Mouse (Mus musculus) adrenal gland, postnatal 36 days (tissue): ENCODE results near the gene Slc22a8. TPM values are rescaled to one million over a fixed set of nuclear protein-coding genes. Genes with fewer than 3 reads are reported as not detected.
A peak's percentile ranks its signal among the peaks of the same experiment; 100 is the strongest.

Experiments used
- DNase-seq, 2 experiments: peaks; one replicate each; pipeline ENCODE4 v3.0.0; 2021; ENCODE audit warnings: mixed read lengths in 1 of 2
- long read RNA-seq, 2 experiments: library from polyadenylated mRNA; stranded (forward); transcript quantifications; one replicate each; pipeline ENCODE4 v2.0.0; 2021; ENCODE audit warnings: borderline sequencing depth in 2 of 2
- total RNA-seq, 2 experiments: library from RNA; stranded (reverse); gene quantifications; 2 replicates each; pipeline ENCODE4 v1.2.3; 2021

The Slc22a8 gene
- under 1 TPM in 1 of 2 experiments, not detected in 1; 0.36 TPM for total RNA-seq
- long read RNA-seq, experiment 1, result 0 reads
- long read RNA-seq, experiment 2, result 0 reads

DNA sequence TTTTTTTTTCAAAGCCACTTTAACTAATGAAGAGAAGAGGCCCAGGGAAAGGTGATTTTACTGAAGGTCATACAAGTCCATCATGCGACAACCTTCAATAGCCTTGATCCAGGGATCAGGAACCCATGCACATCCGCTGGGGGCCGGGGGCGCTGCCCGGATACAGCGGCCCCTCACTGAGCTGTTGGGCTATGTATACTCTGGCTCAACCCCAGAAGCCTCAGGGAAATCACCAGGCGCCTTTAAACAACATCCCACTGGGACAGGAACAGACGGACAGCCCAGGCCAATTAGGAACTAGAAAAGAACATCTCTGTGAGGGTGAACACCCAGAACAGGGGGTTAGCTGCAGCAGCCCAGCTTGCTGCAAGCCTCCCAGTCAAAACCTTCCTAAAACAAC lies at the start of gene Slc22a8:
Slc22a8 (plus strand) TSS at position 301 of the 400 bp plus-strand sequence.
- no peak for DNase-seq

DNA sequence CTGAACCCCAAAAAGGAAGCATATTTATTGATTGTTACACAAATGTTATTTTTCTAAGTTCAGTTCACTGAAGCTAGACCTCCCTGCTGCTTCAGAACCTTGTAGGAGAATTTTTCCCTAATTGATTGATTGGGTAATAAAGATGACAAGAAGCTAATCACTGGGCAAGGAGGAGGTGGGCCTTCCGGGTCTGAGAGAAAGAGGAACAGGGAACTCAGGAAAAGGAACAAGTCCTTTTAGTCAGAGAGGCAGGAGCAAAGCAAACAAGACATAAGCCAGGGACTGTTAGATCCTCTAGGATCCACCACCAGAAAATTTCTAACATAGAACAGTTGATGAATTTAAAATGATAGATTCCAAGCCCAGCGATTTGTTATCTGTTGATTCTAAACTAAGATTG lies 32.2 kb upstream of the Slc22a8 start:
- no peak for DNase-seq

DNA sequence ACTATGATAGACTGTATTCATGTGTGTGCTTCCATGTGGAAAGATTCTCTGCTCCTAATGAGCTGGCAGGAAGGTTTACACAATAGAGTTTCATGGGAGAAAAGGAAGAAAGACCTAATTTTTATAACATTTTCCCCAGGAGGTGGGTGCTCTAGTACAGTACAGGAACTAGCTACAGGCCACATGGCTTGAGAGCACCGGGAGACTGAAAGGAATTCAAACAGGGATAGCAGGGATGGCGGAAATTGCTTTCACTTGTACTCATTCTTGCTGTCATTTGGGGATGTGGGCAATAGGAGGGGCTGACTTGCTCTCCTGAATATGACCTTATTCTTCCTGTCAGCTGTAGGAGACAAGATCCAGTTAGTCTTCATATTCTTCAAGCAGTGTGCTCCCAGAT lies 27.0 kb upstream of the Slc22a8 start:
- no peak for DNase-seq

DNA sequence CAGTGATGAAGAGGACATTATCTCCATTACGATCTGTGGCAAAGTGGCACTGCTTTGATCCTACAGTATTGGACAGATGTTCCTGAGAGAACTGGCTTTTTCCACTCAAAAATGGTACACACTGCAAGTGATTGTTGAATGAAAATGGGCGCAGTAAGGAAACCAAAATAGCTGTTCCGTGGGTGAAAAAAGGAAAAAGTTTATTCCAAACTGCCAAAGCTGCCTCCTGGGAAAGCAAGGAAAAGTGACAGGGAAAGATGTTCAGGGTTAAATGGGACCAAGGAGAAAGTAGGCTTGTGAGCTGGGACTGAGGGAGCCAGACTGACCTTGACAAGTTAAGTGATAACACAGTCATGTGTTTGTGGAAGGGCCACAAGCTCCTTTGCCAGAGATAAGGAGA lies 26.6 kb upstream of the Slc22a8 start:
- no peak for DNase-seq

DNA sequence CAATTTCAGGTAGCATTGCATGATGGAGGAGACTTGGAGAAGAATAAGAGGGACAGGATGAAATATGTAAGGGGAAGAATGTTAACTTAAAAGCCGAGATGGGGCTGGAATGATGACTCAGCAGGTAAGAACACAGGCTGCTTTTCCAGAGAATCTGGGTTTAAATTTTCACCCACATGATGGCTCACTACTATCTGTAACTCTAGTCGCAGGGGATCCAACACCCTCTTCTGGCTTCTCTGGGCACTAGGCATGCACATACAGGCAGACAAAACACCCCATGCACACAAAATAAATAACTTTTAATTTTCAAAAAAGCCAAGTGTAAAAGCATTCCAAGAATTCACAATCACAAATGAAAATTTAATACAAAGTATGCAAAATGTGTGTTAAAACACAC lies 25.8 kb upstream of the Slc22a8 start:
- no peak for DNase-seq

DNA sequence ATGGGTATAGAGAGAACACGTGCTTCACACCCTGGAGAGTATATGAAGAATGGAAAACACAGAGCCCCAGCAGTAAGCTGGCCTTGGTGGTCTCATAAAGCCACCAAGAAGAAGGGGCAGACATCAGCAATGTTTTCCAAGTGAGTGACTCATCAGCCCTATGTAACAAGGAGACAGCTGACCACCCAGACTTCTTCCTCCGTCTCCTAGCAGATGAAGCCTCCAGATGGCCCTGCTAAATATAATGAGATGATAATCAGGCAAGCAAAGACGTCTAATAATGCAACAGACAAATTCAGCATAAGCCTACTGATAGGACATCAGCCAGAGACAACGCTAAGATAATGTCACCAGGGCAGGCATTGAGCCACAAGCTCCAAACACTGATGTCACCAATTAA lies 25.1 kb upstream of the Slc22a8 start:
- DNase-seq, result no peak

DNA sequence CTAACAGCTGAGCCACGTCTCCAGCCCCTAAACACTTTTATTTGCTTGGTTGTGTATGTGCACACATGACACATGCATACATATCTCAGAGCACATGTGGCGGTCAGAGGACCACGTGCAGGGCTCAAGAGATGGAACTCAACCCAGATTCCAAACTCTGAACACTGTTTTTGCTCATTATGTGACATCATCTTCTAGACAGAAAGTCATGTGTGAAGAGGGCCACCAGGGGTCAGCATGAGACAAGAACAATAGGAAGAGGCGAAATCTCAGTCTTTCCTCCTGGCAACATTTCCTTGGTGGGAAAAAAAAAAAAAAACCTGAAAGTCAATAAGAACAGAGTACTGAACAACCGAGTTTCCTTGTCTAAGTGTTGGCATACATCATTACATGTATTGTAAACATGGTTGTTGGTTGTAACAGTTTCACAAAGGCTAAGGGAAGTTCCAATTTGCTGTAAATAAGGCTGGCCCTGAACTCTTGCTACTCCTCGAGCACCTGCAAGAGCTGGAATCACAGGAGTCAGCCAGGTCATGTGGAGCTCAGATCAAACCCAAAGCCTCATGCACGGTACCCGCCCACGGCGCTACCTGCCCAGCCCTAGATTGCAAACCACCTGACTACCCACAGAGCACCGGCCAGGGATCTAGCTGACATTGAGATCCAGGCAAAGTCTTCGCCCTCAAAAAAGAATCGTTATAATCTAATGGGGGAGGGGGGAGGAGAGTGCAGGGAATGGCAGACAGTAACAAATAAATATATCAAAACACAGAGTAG lies 23.8 kb upstream of the Slc22a8 start:
- DNase-seq, result peak; percentile 13 to 46

DNA sequence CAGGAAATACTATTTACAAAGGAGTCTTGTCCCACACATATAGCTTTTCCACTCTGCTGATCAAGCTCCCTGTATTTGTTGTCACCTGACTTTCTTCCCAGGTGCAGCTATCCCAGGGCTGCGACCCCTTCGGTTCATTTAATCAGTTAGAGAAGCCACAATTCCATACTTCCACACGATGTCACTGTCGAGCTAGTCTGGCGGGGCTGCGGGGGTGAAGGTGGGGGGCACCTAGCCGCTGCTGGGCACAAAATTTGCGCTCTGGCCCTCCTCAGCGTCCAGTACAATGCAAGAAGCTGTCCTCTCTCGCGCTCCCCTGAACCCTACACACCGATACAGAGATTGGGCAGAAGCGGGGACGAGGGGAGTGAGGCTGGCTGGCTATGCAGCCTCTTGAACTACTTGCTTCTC lies 21.6 kb upstream of the Slc22a8 start:
- DNase-seq, result no peak

DNA sequence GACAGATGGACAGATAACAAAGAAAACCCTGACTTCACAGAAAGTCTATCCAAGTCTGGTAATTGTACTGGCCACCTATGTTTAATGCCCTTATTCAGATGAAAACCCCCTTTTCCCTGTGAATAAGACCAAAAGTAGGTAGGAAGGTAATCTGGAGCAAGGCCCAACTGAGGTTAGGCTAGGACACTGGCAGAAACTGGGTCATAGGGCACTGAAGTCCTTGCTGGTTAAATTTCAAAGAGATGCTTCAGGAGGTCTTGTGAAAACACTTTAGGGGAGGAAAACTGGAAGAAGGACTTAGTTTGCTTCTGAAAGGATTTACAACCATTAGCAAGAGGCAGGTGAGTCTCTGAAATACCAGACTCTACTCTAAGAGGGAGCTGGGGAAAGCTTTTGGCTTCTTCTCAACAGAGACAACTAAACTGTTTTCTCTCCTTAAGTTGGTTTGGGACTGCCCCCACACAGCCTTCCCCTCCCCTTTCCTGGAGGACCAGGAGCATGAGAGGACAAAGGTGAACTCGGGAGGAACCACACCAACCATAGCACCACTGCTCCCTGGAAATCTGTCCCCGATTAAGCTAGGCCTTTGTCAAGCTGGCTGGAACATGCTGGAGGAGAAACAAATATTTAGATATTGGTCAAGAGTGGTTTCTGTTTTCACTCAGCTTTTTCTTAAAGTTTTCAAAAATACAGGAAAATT lies 20.6 kb upstream of the Slc22a8 start:
- no peak for DNase-seq

DNA sequence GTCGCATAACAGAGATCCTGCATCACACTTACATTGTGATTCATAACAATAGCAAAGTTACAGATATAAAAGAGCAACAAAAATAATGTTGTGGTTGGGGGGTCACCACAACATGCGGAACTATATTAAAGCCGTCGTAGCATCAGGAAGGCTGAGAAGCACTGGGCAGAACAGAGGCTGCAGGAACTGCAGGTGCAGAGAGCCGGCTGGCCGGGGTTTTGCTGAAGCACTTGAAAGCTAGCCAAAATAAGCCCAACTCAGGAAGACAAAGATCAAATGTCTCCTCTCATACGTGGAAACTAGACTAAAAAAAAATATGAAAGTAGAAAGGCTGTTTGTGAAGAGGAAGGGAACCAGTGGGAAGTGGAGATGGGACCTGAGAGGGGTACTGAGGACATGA lies 19.3 kb upstream of the Slc22a8 start:
- DNase-seq, result peak; percentile 12 to 24

DNA sequence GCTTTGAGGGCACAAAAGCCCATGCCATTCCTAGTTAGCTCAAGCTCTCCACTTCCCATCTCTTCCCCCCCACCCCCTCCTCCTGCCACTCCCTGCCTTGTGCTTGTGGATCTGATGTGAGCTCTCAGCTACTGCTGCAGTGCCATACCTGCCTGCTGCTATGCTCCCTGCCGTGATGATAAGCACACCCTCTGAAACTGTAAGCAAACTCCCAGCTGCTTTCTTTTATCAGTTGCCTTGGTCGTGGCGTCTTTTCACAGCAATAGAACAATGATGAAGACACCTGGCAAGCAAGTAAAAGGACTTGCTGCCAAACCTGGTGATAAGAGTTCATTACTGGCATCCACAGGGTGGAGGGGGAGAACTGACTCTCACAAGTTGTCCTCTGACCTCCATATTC lies 18.6 kb upstream of the Slc22a8 start:
- DNase-seq, result no peak

DNA sequence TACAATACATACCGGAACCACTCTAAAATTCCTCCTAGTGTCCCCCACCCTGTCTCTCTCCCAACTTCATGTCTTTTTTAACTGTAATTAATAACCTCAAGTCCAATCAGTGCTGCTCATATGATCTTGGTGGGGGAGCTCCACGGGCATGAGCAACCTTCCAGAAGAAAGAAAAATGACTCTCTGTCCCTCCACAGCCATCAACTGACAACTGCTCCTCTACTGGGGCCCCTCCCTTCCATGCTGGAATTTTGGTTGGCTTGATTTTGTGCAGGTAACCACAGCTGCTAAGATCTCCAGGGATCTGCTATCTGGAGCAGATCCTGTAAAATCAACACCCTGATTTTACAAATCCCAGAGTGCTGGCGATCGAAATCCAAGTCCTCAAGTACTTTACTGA lies 13.6 kb upstream of the Slc22a8 start:
- DNase-seq, result no peak

DNA sequence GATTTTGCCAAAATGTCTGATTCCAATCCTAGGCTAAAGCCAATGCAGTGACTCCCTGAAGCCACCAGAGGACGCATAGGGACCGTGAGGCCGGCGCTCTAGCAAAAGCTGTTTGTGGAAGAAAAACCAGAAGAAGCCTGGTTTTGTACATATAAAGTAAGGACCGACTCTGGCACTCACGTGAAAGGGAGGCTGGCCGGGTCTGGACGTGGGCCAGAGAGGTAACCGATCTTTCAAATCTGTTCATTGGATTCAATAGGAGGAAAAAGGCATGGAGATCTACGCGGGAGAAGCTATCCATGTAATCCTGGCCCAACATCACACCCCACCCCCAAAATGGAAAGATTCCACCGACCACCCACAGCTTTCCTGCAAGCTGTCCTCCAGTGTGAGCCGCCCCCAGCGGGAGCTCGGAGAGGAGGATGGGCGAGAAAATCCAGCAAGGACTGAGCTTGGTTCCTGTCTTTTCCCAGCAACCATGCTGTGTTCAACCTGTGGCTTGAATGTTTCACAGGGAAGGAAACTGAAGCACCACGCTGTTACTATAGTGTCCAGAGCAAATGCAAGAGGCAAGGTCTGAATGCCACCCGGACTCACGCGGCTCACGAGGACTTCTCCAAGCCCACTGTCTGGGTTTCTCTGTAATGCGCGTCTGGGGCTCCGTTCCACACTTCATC lies 12.6 kb upstream of the Slc22a8 start:
- DNase-seq, result peak; percentile 65 to 70

DNA sequence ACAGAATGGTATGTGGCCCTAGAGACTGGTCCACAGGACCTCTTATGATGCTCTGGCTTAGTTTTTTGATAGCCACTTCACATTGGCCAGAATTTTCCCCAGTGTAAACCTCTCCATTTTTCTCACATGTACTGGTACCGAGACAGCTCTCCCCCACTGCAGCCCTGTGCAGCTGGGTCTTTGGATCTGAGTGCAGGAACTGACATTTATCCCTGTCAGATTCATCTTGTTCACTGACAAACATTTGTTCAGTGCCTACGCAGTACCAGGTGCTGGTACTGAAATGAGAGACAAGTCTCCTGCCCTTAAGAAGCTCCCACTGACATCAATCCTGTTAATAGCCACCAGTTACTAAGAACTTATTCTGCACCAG lies 12.1 kb upstream of the Slc22a8 start:
- no peak for DNase-seq

DNA sequence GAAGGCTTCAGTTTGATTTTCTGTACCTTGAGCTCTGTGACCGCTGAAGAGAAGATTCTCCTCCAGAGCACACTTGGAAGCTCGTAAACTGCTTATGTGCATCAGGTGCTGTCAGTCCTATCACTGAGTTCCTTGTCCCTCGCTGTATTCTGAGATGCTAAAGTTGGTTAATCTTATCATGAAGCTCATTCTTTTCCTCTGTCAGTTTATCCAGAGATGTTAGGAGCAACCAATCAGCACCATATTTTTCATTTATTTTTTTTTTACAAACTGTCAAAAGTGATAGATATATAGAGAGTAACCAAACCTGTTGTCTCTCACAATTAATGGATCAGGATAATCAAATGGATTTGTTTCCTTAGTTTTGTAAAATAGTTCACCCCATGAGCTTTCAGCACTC lies 5.8 kb upstream of the Slc22a8 start:
- no peak for DNase-seq

DNA sequence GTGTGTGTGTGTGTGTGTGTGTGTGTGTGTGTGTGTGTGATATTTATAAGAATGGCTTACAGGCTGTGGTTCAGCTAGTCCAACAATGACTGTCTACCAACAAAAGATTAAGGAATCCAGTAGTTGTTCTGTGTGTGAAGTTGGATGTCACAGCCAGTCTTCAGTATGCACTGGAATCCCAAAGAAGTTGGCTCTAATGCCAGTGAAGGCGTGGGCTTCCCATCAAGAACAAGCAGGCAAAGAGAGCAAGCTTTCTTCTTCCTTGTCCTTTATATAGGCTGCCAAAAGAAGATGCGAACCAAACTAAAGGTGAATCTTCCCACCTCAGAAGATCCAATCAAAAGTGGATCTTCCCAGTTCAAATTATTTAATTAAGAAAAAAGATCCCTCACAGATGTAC lies 5.2 kb upstream of the Slc22a8 start:
- no peak for DNase-seq

DNA sequence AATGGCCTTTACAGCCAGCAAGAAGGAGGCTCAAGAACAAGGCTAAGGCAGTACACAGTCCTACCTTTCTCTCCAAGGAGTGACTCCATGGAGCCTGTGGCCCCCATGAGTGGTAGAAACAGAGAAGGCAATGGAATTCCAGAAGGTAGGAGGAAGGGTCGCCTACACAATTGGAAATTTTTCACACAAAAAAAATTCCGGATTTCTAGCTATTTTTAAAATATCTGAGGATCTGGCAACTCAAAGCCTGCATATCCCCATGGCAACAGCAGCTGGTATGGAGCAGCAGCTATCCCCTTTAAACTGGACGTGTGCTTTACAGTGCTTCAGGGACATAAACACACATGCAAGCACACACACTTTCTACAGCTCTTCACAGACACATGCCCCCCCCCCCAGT lies 4.7 kb upstream of the Slc22a8 start:
- DNase-seq, result no peak

DNA sequence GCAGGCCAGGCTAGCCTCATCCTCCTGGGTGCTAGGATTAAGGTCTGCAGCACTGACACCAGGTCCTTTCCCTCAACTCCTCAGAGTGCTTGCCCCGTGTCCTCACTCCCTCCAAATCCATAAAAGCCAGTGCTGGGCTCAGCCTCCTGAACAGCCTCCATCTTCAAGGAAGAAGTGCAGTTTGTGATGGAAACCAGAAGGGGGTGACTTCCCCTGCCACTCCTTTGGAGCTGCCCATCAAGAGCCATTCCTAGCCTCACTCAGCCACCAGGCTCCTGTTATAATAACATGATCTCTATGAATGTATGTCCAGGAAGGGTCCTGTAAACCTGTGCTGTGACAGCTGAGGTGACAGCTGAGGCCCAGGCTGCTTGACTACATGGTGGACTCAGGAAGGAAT lies 3.7 kb upstream of the Slc22a8 start:
- DNase-seq, result no peak

DNA sequence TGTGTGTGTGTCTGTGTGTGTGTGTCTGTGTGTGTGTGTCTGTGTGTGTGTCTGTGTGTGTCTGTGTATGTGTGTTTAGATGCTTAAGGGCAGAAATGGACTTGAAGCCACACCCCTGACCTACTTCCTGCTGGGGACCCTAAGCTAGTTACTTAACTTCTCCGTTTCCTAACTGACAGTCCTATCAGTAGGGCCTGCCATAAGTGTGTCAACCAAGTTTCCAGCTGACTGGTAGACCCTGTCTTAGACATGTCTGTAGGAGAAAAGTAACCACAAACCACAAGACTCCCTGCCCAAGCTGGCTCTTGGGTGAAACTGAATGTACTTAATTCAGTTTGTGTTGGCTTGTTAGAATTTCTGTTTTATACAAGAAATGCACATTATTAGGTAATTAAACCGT lies 1.1 kb downstream of the Slc22a8 start:
- no peak for DNase-seq

DNA sequence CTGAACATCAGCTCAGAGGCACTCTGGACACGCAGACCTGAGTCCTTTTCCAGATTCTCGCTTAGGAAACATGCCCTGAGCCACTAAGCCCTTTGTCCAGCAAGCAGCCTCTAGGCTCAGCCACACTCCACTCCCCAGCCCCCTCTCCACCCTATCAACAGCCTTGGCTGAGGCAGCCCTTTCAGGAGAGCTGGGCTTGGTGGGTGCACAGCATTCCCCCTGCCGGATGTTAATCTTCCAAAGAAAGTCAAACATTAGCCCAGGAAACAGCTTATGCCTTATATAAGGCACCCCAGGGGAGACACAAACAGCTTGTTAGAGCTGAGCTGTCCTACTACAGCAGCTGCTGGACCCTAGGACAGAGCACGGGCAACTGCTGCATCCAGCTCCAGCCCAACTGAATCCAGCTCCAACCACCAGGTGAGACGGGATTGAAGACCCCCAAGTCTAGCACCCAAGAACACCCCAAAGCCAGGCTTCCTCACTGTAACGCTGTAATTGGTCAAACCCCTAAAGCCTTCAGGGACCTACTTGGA lies 1.9 kb downstream of the Slc22a8 start:
- no peak for DNase-seq

DNA sequence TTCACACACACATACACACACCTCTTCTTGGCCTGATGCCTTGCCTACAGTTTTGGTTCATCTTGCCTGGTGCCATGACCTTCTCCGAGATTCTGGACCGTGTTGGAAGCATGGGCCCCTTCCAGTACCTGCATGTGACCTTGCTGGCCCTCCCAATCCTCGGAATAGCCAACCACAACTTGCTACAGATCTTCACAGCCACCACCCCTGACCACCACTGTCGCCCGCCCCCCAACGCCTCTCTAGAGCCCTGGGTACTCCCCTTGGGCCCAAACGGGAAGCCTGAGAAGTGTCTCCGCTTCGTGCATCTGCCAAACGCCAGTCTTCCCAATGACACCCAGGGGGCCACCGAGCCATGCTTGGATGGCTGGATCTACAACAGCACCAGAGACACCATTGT lies 2.8 kb downstream of the Slc22a8 start:
- DNase-seq, result no peak

DNA sequence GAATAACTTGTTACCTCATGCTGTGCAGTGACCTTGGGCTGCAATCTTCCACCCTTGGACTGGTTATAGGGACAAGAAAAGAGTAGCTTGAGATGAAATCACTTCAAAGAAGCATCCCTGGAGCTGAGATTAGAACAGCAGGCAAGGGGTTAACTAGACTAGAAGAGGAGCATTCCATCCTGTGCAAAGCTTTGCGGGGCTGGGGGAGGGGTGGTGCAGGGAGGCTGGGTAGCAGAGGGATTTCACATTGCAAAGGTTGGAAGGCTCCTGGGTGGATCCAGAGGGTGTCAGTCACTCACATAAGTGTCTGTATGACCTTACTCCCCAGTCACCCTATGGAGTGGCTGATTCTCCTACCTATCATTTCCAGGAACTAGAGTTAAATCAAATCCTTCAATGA lies 3.5 kb downstream of the Slc22a8 start:
- DNase-seq, result no peak

DNA sequence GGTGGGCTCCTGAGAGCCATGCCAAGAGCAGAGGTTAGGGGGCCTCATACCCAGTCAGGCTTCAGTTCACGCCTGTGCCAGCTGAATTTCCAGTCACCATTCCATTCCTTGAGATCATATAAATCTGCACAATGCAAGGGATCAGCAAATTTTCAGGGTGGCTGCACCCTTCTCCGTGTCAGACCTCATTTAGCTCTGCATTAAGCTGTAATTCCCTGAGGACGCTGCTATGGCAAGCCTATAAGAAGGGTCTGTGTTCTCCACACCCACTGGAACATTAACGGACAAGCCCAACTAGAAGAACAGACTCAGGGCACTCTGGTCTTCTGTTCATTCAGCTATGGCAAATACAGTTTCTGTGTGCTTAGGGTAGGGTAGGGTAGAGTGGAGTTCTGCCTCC lies 6.2 kb downstream of the Slc22a8 start:
- no peak for DNase-seq
